Mouse (Mus musculus) ES-CJ7 (cell line): Measurements from ENCODE around the gene Ccdc18.
"Not testable (repeated sequence)": the region's sequence is repeated elsewhere in the genome, so short reads cannot be mapped to it uniquely, and the experiment has no call there.

Source experiments
- DNase-seq: peaks from one replicate; pipeline ENCODE4 v3.0.0; 2011; ENCODE audit warnings: low read depth, low spot score

The Ccdc18 gene

DNA sequence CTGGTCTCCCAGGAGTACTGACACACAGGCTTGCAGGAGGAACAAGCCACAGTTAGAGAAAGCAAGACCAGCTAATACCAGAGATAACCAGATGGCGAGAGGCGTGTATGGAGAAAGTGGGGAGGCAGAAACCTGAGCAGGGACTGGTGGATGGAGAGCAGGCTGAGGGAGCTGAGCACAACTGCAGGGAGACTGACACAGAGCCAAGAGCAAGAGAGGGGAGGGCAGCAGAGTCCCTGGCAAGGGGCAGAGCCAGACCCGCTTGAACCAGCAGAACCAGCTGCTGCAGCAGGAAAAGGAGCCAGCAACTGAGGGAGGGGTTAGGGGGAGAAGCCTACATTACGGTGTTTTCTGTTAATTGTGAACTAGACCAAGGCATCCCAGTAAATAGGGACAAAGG, 130.0 kb downstream of the Ccdc18 start:
- DNase-seq = peak; percentile 76

DNA sequence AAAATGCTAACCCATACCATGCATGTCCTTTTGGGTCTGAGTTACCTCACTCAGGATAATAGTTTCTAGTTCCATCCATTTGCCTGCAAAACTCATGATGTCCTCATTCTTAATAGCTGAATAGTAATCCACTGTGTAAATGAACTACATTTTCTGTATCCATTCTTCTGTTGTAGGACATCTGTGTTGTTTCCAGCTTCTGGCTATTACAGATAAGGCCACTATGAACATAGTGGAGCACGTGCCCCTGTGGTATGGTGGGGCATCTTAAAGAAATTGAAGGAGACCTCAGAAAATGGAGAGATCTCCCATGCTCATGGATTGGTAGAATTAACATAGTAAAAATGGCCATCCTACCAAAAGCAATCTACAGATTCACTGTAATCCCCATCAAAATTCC, 131.1 kb downstream of the Ccdc18 start:
- DNase-seq = not testable (repeated sequence)

DNA sequence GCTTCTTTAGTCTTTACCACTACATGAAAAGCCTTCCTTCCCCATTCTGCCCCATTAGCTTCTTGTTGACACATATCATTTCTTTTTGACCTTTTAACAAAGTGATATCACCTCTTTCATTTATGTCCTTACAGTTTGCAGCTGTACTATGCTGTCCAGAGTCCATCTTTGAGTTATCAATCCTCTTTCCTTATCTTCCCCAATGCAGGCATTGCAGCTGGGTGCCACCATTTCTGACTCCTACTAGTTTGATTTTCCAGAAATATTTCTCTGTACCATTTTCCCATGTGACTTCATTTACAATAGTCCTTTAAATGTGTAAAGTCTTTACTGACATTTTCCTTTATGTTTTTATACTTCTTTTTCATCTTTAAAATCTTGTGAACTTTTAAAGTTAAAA, 134.3 kb downstream of the Ccdc18 start:
- DNase-seq = no peak

DNA sequence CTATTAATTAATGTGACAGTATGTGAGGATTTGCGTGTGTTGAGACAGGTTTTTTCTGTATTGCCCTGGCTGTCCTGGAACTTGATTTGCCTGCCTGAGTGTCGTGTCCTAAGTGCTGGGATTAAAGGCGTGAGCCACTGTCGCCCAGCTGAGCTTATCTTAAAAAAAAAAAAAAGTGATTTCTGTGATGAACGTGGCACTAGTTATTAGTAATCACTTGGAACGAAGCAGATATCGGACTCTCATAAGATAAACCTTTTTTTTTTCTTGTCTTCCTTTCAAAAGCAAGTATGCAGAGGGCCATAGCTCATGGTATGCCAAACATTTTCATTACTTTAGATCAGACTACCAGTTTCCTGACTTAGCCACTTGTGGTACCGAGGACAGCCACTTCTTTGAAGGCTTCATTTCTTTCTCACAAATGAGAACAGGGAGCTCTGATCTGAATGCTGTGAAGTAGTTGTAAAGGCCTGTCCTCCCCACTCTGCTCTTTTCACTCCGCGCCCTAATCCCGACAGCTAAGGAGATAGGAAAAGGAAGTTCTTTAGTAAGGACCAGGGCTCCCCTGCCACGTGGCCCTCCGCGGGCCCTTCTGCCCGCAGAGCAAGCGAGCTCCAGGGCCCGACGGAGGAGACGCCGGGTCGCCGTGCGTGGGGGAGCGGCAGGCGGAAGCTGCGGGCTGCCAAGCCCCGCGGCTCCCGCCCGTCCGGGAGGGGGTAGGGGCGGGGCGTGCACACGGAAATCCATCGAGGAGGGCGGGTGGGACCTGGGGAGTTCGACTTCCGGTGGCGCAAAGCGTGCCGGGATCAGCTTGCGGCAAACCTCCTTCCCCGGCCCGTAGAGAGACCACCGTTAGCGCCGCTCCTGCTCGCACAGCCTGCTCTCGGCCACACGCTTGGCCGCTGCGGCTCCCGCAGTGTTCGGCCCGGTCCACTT, 135.7 kb downstream of the Ccdc18 start, which contains the start of gene Dr1:
Dr1 (plus strand) TSS at position 771 of the 936 bp plus-strand sequence.
- DNase-seq = peak; percentile 89

DNA sequence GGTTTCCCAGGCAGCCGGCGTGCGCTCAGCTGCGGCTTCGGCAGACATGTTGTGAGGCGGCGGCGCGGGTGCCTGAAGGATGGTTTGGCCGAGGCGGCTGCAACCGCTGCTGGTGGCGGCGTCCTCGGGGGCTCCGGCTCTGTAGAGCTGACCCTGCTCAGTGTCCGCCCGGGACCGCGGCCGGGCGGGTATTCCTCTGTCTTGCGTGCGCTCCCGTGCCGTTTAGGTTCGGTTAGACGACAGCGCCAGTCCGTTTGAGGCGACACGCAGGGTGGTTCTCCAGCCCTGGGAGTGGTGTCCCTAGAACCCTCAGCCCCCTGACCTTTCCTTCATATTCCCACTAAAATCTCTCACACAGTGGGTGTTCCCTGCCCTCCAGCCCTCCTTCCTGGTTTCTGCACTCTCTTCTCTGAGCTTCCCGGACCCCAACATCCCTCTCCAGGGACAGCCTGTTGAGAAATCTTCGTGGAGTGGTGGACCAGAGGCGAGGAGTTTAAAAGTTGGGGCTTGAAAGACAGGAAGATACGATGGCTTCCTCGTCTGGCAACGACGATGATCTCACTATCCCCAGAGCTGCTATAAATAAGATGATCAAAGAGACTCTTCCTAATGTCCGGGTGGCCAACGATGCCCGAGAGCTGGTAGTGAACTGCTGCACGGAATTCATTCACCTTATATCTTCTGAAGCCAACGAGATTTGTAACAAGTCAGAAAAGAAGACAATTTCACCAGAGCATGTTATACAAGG, 136.6 kb downstream of the Ccdc18 start:
- peak; percentile 21 for DNase-seq

DNA sequence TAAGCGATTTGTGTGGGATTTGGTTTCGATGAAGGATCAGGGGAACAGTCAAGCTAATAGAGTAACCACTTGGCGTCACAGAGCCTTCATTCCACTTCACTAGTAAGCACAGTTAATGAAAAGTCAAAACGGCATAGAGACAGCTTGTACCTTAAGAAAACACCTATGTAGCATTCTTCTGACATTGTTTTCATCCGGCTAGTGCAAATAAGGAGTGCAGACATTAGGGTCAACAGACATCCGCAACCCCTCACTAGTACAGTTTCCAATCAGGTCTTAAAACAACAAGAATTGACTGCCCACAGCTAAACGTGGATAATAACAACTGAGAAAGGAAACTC, 137.1 kb downstream of the Ccdc18 start:
- no peak for DNase-seq

DNA sequence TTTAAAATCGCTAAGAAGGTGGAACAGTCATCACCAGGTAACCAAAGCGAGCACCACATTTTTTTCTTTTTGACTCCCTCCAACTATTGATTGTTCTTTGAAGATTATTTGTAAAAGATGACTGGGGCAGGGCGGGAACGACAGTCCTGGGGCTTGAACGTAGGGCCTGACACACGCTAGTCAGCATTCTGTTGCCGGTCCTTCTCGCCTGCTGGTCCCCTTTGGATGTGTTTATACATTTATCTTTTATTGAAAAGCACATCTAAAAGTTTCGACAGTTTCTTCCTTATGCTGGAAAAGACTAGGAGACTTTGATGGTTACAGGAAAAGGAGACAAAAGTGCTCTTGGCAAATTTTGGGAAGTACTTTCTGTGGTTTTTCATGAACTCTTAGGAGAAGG, 137.7 kb downstream of the Ccdc18 start:
- DNase-seq = no peak

DNA sequence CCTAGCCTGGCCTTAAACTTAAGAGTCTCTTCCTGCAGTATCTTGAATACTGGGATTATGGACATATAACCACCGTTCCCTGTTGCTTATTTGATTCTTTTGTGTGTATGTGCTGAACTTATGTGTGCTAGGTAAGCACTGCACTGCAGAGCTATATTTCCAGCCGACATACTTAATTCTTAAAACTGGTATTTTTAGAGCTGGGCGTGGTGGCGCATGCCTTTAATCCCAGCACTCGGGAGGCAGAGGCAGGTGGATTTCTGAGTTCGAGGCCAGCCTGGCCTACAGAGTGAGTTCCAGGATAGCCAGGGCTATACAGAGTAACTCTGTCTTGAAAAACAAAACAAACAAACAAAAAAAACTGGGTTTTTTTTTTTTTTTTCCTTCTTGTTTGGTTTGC, 138.7 kb downstream of the Ccdc18 start:
- DNase-seq = not testable (repeated sequence)
